Mouse (Mus musculus) heart, embryonic 11.5 days (tissue): ENCODE measurements around the gene Celsr2. TPM values are rescaled to one million over a fixed set of nuclear protein-coding genes. Genes with fewer than 3 reads are reported as not detected.

Source experiments
- ATAC-seq: fragments of 200-750 bp; cut with Nextera tagmentation; replicated peaks from 2 replicates; pipeline ENCODE4 v1.8.0; 2017; ENCODE audit warnings: moderate library complexity; ENCODE audit not compliant: insufficient number of reproducible peaks, low FRiP score, low TSS enrichment
- H3K27ac ChIP-seq: fragments of 300-500 bp; sonication (generic); 2 replicates; pipeline ENCODE4 v1.5.1; 2014; ENCODE audit warnings: mild to moderate bottlenecking, low read depth, low read length
- H3K27me3 ChIP-seq: fragments of 300-500 bp; sonication (generic); 2 replicates; pipeline ENCODE4 v1.6.1; 2014; ENCODE audit warnings: mild to moderate bottlenecking, low read length, mixed read lengths; ENCODE audit not compliant: control insufficient read depth, insufficient read depth
- H3K36me3 ChIP-seq: fragments of 300-500 bp; sonication (generic); 2 replicates; pipeline ENCODE4 v1.6.1; 2014; ENCODE audit warnings: mild to moderate bottlenecking, low read length, moderate library complexity, mixed read lengths; ENCODE audit not compliant: control insufficient read depth, insufficient read depth
- H3K4me1 ChIP-seq: fragments of 300-500 bp; sonication (generic); 2 replicates; pipeline ENCODE4 v1.6.1; 2014; ENCODE audit warnings: low read length; ENCODE audit not compliant: control insufficient read depth, insufficient read depth
- H3K4me2 ChIP-seq: fragments of 300-500 bp; sonication (generic); 2 replicates; pipeline ENCODE4 v1.6.1; 2014; ENCODE audit warnings: mild to moderate bottlenecking, moderate library complexity
- H3K4me3 ChIP-seq: fragments of 300-500 bp; sonication (generic); 2 replicates; pipeline ENCODE4 v1.5.1; 2014; ENCODE audit warnings: low read depth, low read length
- H3K9ac ChIP-seq: fragments of 300-500 bp; sonication (generic); 2 replicates; pipeline ENCODE4 v1.6.1; 2014; ENCODE audit warnings: mild to moderate bottlenecking, low read depth, low read length, moderate library complexity
- H3K9me3 ChIP-seq: fragments of 300-500 bp; sonication (generic); replicated peaks from 2 replicates; pipeline ENCODE4 v1.6.1; 2016; ENCODE audit warnings: low read length; ENCODE audit not compliant: control insufficient read depth
- WGBS: fragments of 180-500 bp; shearing (Covaris S2); extraction: QIAGEN DNeasy Blood & Tissue Kit; methylation state at CpG from one replicate; pipeline ENCODE4 v1.1.7; 2014; ENCODE audit not compliant: insufficient replicate concordance; 5-methylcytosine and 5-hydroxymethylcytosine counted together
- polyA plus RNA-seq: library from polyadenylated mRNA; unstranded; fragments of >200 nt; fragmentation: Nextera tagmentation; extraction: Ambion mirVana; gene quantifications from 2 replicates; pipeline ENCODE4 v1.2.1, GENCODE M21; 2014

Gene Celsr2
- polyA plus RNA-seq, 1 experiment from 2014 or later: 3.7 TPM

- no peak overlapping the region for H3K4me2 ChIP-seq
- no peak overlapping the region for H3K27ac ChIP-seq
- H3K9ac ChIP-seq: no peak overlapping the region
- WGBS: 77% methylated on average over 6 of the region's 6 CpGs
- no peak for ATAC-seq
- H3K36me3 ChIP-seq: no peaks in the 10 kb centered on the region
- H3K9me3 ChIP-seq: no peaks in the 10 kb centered on the region
- peaks cover 35% of the 10 kb centered on the region for H3K4me1 ChIP-seq
- H3K27me3 ChIP-seq: no peaks in the 10 kb centered on the region
- no peak overlapping the region for H3K4me3 ChIP-seq
Observed at GRCm38 (mm10) chr3:108380695-108381094, 34.7 kb downstream of the Celsr2 start.

GRCm38 (mm10) chr3:108378875-108379663, 36.3 kb downstream of the Celsr2 start:
- H3K4me1 ChIP-seq: peaks cover 23% of the 10 kb centered on the region
- 62% methylated on average over 7 of the region's 7 CpGs for WGBS
- H3K4me3 ChIP-seq: no peak overlapping the region
- no peak overlapping the region; the same call in 1 of the 2 replicates for H3K27ac ChIP-seq
- no peak for ATAC-seq
- H3K36me3 ChIP-seq: no peaks in the 10 kb centered on the region
- no peak overlapping the region for H3K4me2 ChIP-seq
- H3K9ac ChIP-seq: no peak overlapping the region
- no peaks in the 10 kb centered on the region for H3K27me3 ChIP-seq
- no peaks in the 10 kb centered on the region for H3K9me3 ChIP-seq

- no peak overlapping the region for H3K4me3 ChIP-seq
- no peaks in the 10 kb centered on the region for H3K9me3 ChIP-seq
- H3K27ac ChIP-seq: no peak overlapping the region
- no peak overlapping the region for H3K9ac ChIP-seq
- no peaks in the 10 kb centered on the region for H3K27me3 ChIP-seq
- peaks cover 27% of the 10 kb centered on the region for H3K4me1 ChIP-seq
- H3K36me3 ChIP-seq: no peaks in the 10 kb centered on the region
- no peak for ATAC-seq
- no peak overlapping the region for H3K4me2 ChIP-seq
- 29% methylated on average over 3 of the region's 3 CpGs for WGBS
Observed at GRCm38 (mm10) chr3:108372691-108373090, 42.7 kb downstream of the Celsr2 start.

GRCm38 (mm10) chr3:108372274-108372673, 43.1 kb downstream of the Celsr2 start:
- H3K4me1 ChIP-seq: peaks cover 27% of the 10 kb centered on the region
- H3K9ac ChIP-seq: no peak overlapping the region
- no peaks in the 10 kb centered on the region for H3K9me3 ChIP-seq
- no peak overlapping the region for H3K4me3 ChIP-seq
- H3K27ac ChIP-seq: no peak overlapping the region
- no peak overlapping the region for H3K4me2 ChIP-seq
- no peak for ATAC-seq
- no peaks in the 10 kb centered on the region for H3K36me3 ChIP-seq
- 31% methylated on average over 3 of the region's 3 CpGs for WGBS
- no peaks in the 10 kb centered on the region for H3K27me3 ChIP-seq

DNA sequence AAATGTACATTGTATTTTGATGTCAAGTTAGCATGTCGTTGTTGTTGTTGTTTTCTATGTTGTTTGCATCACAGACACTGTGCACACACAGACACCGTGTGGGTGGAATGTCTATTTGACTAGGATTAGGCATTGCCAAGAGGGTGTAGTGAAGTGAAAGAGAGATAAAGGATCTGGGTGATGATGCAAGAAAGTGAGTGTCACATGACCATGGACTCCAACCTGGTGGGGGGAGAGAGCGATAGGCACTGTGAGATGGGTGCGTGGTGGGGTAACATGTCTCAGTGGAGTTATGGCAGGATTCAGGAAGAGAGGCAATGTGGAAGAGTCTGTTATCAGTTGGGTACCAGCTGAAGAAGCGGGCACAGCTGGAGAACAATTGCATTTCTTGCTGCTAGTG, 46.6 kb downstream of the Celsr2 start:
- WGBS: 75% methylated on average over 5 of the region's 5 CpGs

DNA sequence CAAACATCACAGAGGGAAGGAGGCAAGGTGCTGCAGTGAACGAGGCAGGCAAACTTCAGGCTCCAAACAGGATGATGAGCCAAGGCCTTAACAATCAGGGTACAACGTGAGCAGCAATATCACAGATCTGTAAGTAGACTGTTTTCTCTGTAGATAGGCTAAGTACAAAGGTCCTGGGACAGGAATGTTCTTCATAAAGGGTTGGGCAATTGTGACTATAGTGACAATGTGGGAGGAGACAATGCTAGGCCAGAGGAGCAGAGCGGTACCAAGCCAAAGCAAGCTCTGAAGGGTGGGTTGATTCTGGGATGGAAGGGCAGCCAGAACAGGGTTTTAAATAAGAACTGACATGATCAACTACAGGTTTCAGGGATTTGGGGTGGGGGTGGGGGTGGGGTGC, 47.5 kb downstream of the Celsr2 start:
- Histone ChIP-seq H3K36me3 (no peaks in the 10 kb centered on the region), H3K4me1 (peaks cover 44% of the 10 kb centered on the region), H3K4me3 (no peak overlapping the region), H3K9me3 (no peaks in the 10 kb centered on the region), H3K9ac (no peak overlapping the region), H3K27me3 (no peaks in the 10 kb centered on the region), H3K4me2 (no peak overlapping the region), H3K27ac (no peak overlapping the region)
- ATAC-seq: no peak
- 63% methylated on average over 3 of the region's 3 CpGs for WGBS

More for the DNA sequence above, 46.6 kb downstream of the Celsr2 start:
- Histone ChIP-seq H3K27me3 (no peaks in the 10 kb centered on the region), H3K4me3 (no peak overlapping the region), H3K9ac (no peak overlapping the region), H3K36me3 (no peaks in the 10 kb centered on the region), H3K4me1 (peaks cover 43% of the 10 kb centered on the region), H3K9me3 (no peaks in the 10 kb centered on the region), H3K27ac (no peak overlapping the region), H3K4me2 (no peak overlapping the region)
- ATAC-seq: no peak

GRCm38 (mm10) chr3:108367173-108367572, 48.2 kb downstream of the Celsr2 start:
- H3K27me3 ChIP-seq: no peaks in the 10 kb centered on the region
- H3K9ac ChIP-seq: peak overlapping the region; percentile 12; the same call in 1 of the 2 replicates
- no peak overlapping the region for H3K4me3 ChIP-seq
- H3K4me1 ChIP-seq: peaks cover 41% of the 10 kb centered on the region
- ATAC-seq: no peak
- no peaks in the 10 kb centered on the region for H3K9me3 ChIP-seq
- 46% methylated on average over 9 of the region's 9 CpGs for WGBS
- H3K36me3 ChIP-seq: no peaks in the 10 kb centered on the region
- H3K4me2 ChIP-seq: peak overlapping the region; percentile 36
- H3K27ac ChIP-seq: no peak overlapping the region

- peak within 1 kb of the TSS; percentile 6 for H3K4me3 ChIP-seq
- no peaks in the 10 kb centered on the region for H3K27me3 ChIP-seq
- peaks cover 39% of the 10 kb centered on the region for H3K4me1 ChIP-seq
- 27% methylated on average over 9 of the region's 9 CpGs for WGBS
- peak within 1 kb of the TSS; percentile 58; the same call in 1 of the 2 replicates for H3K9ac ChIP-seq
- peak within 1 kb of the TSS; percentile 78 for H3K27ac ChIP-seq
- no peaks in the 10 kb centered on the region for H3K9me3 ChIP-seq
- peak; percentile 75 for ATAC-seq
- H3K36me3 ChIP-seq: no peaks in the 10 kb centered on the region
- peak within 1 kb of the TSS; percentile 44 for H3K4me2 ChIP-seq
Observed at GRCm38 (mm10) chr3:108364270-108364995, 50.9 kb downstream of the Celsr2 start, which contains the start of gene Mybphl. Gene Mybphl (plus strand): TSS chr3:108364911.
